Mouse (Mus musculus) bone marrow macrophage, adult 2 months (primary cell): ENCODE data around the gene Kcnq1. TPM values are rescaled to one million over a fixed set of nuclear protein-coding genes. Genes with fewer than 3 reads are reported as not detected.

Experiments
- H3K27ac ChIP-seq: 2 replicates; pipeline ENCODE4 v1.5.1; 2012; ENCODE audit warnings: low read depth, low read length; ENCODE audit not compliant: insufficient read depth
- H3K4me1 ChIP-seq: 2 replicates; pipeline ENCODE4 v1.6.1; 2012; ENCODE audit warnings: low read length; ENCODE audit not compliant: control insufficient read depth, insufficient read depth
- H3K4me3 ChIP-seq: 2 replicates; pipeline ENCODE4 v1.5.1; 2012; ENCODE audit warnings: mild to moderate bottlenecking, low read length, moderate library complexity; ENCODE audit not compliant: insufficient read depth
- CTCF ChIP-seq: IDR thresholded peaks from 2 replicates; pipeline ENCODE4 v1.5.1; 2012; ENCODE audit warnings: low read depth, mild to moderate bottlenecking, low read length, moderate library complexity
- POLR2A ChIP-seq: IDR thresholded peaks from 2 replicates; pipeline ENCODE4 v1.6.1; 2012; ENCODE audit warnings: mild to moderate bottlenecking, low read depth, low read length, borderline replicate concordance
- polyA plus RNA-seq: library from polyadenylated mRNA; stranded (reverse); fragments of >200 nt; gene quantifications from 2 replicates; pipeline ENCODE4 v1.2.4, GENCODE M21; 2012; ENCODE audit not compliant: missing spikeins, insufficient read depth, insufficient read length

The Kcnq1 gene
- polyA plus RNA-seq, 1 experiment: not detected

GRCm38 (mm10) chr7:143415070-143415469, 308.9 kb downstream of the Kcnq1 start:
- Histone ChIP-seq H3K4me3 (no peak overlapping the region), H3K27ac (no peak overlapping the region), H3K4me1 (0 out of 2 replicates have a peak, but pooled peaks cover 2% of the 10 kb centered on the region)
- no peak for TF ChIP-seq POLR2A
- no peak for TF ChIP-seq CTCF

GRCm38 (mm10) chr7:143416406-143416805, 310.2 kb downstream of the Kcnq1 start:
- H3K27ac ChIP-seq: no peak overlapping the region
- H3K4me3 ChIP-seq: no peak overlapping the region
- 0 out of 2 replicates have a peak, but pooled peaks cover 2% of the 10 kb centered on the region for H3K4me1 ChIP-seq
- TF ChIP-seq CTCF (no peak), POLR2A (no peak)

- Histone ChIP-seq H3K27ac (no peak overlapping the region), H3K4me1 (0 out of 2 replicates have a peak, but pooled peaks cover 2% of the 10 kb centered on the region), H3K4me3 (no peak overlapping the region)
- TF ChIP-seq CTCF (no peak), POLR2A (no peak)
These were observed 311.7 kb downstream of the Kcnq1 start for GRCm38 (mm10) chr7:143417875-143418274.

GRCm38 (mm10) chr7:143419585-143420160, 313.5 kb downstream of the Kcnq1 start:
- Histone ChIP-seq H3K4me1 (no peaks in the 10 kb centered on the region), H3K4me3 (no peak overlapping the region), H3K27ac (no peak overlapping the region)
- TF ChIP-seq CTCF (no peak), POLR2A (no peak)

GRCm38 (mm10) chr7:143428142-143428813, 322.1 kb downstream of the Kcnq1 start:
- TF ChIP-seq POLR2A (no peak), CTCF (no peak)
- no peak overlapping the region for H3K4me3 ChIP-seq
- no peak overlapping the region for H3K27ac ChIP-seq
- no peaks in the 10 kb centered on the region for H3K4me1 ChIP-seq

GRCm38 (mm10) chr7:143428814-143429499, 322.8 kb downstream of the Kcnq1 start:
- H3K4me3 ChIP-seq: no peak overlapping the region
- TF ChIP-seq CTCF (no peak), POLR2A (no peak)
- no peaks in the 10 kb centered on the region for H3K4me1 ChIP-seq
- no peak overlapping the region for H3K27ac ChIP-seq

- TF ChIP-seq CTCF (no peak), POLR2A (no peak)
- H3K27ac ChIP-seq: no peak overlapping the region
- H3K4me1 ChIP-seq: no peaks in the 10 kb centered on the region
- no peak overlapping the region for H3K4me3 ChIP-seq
These were observed 326.5 kb downstream of the Kcnq1 start for GRCm38 (mm10) chr7:143432631-143433030.

GRCm38 (mm10) chr7:143433331-143433730, 327.2 kb downstream of the Kcnq1 start:
- Histone ChIP-seq H3K4me3 (no peak overlapping the region), H3K27ac (no peak overlapping the region), H3K4me1 (no peaks in the 10 kb centered on the region)
- TF ChIP-seq CTCF (no peak), POLR2A (no peak)

- H3K27ac ChIP-seq: no peak overlapping the region
- no peak overlapping the region for H3K4me3 ChIP-seq
- TF ChIP-seq POLR2A (no peak), CTCF (no peak)
- no peaks in the 10 kb centered on the region for H3K4me1 ChIP-seq
These were observed 331.2 kb downstream of the Kcnq1 start for GRCm38 (mm10) chr7:143437231-143437893.
